Mouse (Mus musculus) thymus, adult 2 months (tissue): ENCODE data around the gene Gfy. TPM values are rescaled to one million over a fixed set of nuclear protein-coding genes. Genes with fewer than 3 reads are reported as not detected.

ENCODE experiments used
- DNase-seq: peaks from one replicate; pipeline ENCODE4 v3.0.0; 2021
- H3K27ac ChIP-seq: fragments of 200-500 bp; 2 replicates; pipeline ENCODE4 v1.5.1; 2012; ENCODE audit warnings: low read length, control low read depth; ENCODE audit not compliant: control insufficient read depth, insufficient read depth
- H3K27me3 ChIP-seq: fragments of 200-500 bp; 2 replicates; pipeline ENCODE4 v1.6.1; 2012; ENCODE audit warnings: mild to moderate bottlenecking, low read length, moderate library complexity, mixed read lengths; ENCODE audit not compliant: control insufficient read depth, insufficient read depth
- H3K36me3 ChIP-seq: fragments of 200-500 bp; 2 replicates; pipeline ENCODE4 v1.6.1; 2012; ENCODE audit warnings: mild to moderate bottlenecking, low read length, moderate library complexity; ENCODE audit not compliant: control insufficient read depth, insufficient read depth
- H3K4me1 ChIP-seq: fragments of 200-500 bp; replicated peaks from 2 replicates; pipeline ENCODE4 v1.6.1; 2012; ENCODE audit warnings: low read length; ENCODE audit not compliant: control insufficient read depth, insufficient read depth
- H3K4me3 ChIP-seq: fragments of 200-500 bp; 2 replicates; pipeline ENCODE4 v1.5.1; 2012; ENCODE audit warnings: mild to moderate bottlenecking, low read length, control low read depth, moderate library complexity; ENCODE audit not compliant: control insufficient read depth, insufficient read depth
- CTCF ChIP-seq: fragments of 200-500 bp; IDR thresholded peaks from 2 replicates; pipeline ENCODE4 v1.5.1; 2012; ENCODE audit warnings: mild to moderate bottlenecking, control low read depth, low read length, moderate library complexity, borderline replicate concordance; ENCODE audit not compliant: control insufficient read depth, poor library complexity, insufficient read depth; ENCODE audit errors: extremely low read depth
- POLR2A ChIP-seq: fragments of 200-500 bp; IDR thresholded peaks from 2 replicates; pipeline ENCODE4 v1.6.1; 2012; ENCODE audit warnings: mild to moderate bottlenecking, low read length, control low read depth, moderate library complexity; ENCODE audit not compliant: control insufficient read depth, poor library complexity, insufficient read depth; ENCODE audit errors: extremely low read depth
- WGBS: fragments of 180-500 bp; shearing (Covaris S2); methylation state at CpG from one replicate; pipeline ENCODE4 v1.1.7; 2018; 5-methylcytosine and 5-hydroxymethylcytosine counted together
- polyA plus RNA-seq: library from polyadenylated mRNA; depleted of rRNA; stranded (reverse); fragments of >200 nt; gene quantifications from 2 replicates; pipeline ENCODE4 v1.2.3, GENCODE M21; 2012

The Gfy gene
- polyA plus RNA-seq, 1 experiment = 0.11 TPM

DNA sequence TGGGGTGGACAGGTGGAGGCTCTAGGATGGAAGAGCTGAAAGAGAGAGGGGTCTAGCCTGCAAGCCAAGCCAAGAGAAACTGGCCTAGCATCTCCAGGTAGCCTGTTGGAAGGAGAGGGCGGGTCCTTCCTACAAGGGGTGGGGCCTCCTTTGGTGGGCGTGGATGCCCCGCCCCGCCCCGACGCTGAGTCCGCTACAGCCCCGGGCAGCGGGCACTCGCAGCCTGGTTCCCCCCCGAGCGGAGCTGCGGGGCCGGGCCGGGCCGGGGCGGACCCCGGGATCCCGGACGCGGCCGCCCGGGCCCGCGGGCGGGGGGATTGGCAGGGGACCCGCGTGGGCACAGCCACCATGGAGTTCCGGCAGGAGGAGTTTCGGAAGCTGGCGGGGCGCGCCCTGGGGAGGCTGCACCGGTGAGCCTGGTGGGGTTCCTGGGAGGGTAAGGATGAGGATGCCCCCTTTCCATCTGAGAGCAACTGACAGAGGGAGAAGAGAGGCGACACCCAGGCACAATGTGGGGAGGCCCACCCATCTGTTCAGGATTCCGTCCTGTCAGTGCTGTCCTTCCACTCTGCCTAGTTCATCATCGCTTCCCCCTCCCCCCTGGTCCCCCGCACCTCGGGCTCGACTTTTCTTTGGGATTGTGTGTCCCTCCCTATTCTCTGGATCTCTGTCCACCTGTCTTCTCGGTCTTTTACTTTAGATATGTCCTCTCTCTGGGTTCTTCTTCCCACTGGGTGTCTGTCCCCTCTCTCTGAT is 15.5 kb downstream of the Gfy start, which contains the start of gene Slc17a7:
Slc17a7 (plus strand) TSS at position 215 of the 756 bp plus-strand sequence.
- peaks cover 23% of the 10 kb centered on the region for H3K27me3 ChIP-seq
- peaks cover 7% of the 10 kb centered on the region for H3K4me1 ChIP-seq
- peak; percentile 38 for DNase-seq
- TF ChIP-seq POLR2A = no peak
- no peak for TF ChIP-seq CTCF
- WGBS = 5% methylated on average over 41 of the region's 41 CpGs
- no peak within 1 kb of the TSS for H3K27ac ChIP-seq
- no peaks in the 10 kb centered on the region for H3K36me3 ChIP-seq
- H3K4me3 ChIP-seq = 0 out of 2 replicates have a peak within 1 kb of the TSS, but pooled peaks have one; percentile 2

DNA sequence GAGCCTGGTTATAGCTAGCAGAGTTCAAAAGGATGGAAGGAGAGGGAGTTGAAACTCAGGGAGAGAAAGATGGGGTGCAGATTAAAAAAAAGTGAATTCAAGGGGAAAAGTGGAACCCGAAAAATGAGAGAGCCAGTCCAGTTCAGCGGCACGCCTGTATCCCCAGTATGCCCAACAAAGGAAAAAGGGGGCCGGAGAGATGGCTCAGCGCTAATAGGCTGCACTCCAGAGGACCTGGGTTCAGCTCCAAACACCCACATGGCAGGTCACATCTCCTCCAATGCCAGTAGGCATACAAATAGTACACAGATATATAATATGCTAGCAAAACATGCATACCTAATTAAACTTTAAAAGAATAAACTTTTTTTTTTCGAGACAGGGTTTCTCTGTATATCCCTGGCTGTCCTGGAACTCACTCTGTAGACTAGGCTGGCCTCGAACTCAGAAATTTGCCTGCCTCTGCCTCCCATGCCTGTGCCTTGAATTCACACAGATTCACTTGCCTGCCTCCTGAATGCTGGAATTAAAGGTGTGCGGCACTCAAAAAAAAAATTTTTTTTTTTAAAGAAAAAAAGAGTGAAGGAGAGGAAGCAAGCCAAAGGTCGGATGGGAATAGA is 16.3 kb downstream of the Gfy start:
- H3K4me3 ChIP-seq = no peak overlapping the region
- no peak overlapping the region for H3K27ac ChIP-seq
- no peak for DNase-seq
- H3K36me3 ChIP-seq = no peaks in the 10 kb centered on the region
- TF ChIP-seq POLR2A (no peak), CTCF (no peak)
- H3K27me3 ChIP-seq = peaks cover 18% of the 10 kb centered on the region
- peaks cover 7% of the 10 kb centered on the region for H3K4me1 ChIP-seq
- 82% methylated on average over 9 of the region's 9 CpGs for WGBS

DNA sequence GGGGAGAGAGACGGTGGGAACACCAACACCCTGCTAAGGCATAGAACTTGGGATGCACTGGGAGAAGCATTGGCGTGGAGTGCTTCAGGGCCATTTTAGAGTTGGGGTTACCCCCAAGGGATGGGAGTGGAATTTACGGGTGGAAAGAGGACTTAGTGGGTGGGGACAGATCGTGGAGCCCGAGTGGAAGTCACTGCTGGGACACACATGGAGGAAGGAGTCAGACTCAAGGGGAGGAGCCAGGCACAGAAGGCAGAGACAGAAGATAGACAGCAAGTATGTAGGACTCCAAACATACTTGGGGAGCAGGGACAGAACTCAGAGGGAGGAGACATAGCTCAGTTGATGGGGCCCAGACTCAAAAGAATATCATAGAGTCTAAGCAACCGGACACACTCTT is 16.8 kb downstream of the Gfy start:
- WGBS = 32% methylated on average over 6 of the region's 6 CpGs

DNA sequence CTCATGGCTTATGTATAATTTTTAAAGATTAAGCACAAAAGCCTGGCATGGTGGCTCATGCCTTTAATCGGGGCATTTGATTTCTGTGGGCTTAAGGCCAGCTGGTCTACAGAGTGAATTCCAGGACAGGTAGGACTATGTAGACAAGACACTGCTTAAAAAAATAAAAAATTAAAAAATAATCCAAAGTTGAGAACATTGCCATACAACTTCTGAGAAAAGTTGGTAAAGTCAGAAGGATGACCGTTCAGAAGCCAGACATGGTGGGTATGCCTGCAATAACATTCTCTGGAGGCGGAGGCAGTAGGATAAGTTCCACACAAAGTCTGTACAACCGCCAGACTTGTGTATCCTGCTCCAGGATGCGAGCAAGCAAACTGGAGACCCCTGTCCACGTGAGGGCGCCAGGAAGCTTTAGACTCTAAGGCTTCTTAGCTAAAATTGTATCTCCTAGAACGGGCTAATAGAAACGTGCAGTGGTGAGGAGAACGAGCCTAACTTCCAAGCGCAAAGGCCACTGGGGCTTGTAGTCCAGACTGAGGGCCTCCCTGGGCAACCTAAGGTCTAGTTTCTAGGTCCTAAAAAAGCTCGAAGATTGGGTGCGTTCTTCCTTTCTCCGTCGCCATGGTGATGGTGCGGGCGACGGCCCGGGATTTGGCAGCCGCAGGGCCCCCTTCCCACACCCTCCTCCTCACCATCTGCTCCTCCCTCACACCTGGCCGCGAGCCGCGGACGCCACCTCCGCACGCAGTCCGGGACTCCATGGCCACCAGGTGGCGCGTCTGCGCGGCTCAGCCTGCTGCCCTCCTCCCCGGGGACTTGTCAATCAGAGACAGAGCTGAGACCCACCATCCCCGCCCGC is 17.5 kb downstream of the Gfy start:
- WGBS = 4% methylated on average over 35 of the region's 35 CpGs
- peaks cover 11% of the 10 kb centered on the region for H3K27me3 ChIP-seq
- TF ChIP-seq POLR2A = no peak
- TF ChIP-seq CTCF = peak; percentile 98
- DNase-seq = peak; percentile 93
- H3K4me3 ChIP-seq = peak overlapping the region; percentile 39
- peaks cover 7% of the 10 kb centered on the region for H3K4me1 ChIP-seq
- no peaks in the 10 kb centered on the region for H3K36me3 ChIP-seq
- no peak overlapping the region for H3K27ac ChIP-seq

More for the DNA sequence above, 16.8 kb downstream of the Gfy start:
- Histone ChIP-seq H3K4me3 (no peak overlapping the region), H3K36me3 (no peaks in the 10 kb centered on the region), H3K27me3 (peaks cover 13% of the 10 kb centered on the region), H3K4me1 (peaks cover 7% of the 10 kb centered on the region), H3K27ac (no peak overlapping the region)
- no peak for DNase-seq
- TF ChIP-seq POLR2A (no peak), CTCF (no peak)

DNA sequence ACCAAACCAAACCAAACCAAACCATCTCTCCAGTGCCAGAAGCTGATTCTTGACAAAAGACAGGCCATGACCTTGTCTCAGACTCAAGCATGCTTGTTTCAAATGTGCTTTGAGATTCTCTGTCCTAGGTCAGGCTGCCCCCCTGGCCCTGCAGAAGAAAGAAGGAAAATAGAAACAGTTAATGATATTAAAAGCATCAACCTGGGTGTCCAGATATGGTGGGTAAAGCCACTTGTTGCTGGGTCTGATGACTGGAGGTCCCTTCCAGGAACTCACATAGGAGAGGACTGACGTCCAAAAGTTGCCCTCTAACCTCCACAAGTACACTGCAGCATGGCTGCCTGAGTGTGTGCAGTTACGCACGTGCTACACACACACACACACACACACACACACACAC is 18.5 kb downstream of the Gfy start:
- peaks cover 7% of the 10 kb centered on the region for H3K4me1 ChIP-seq
- H3K4me3 ChIP-seq = no peak overlapping the region
- no peak for DNase-seq
- TF ChIP-seq CTCF (no peak), POLR2A (no peak)
- no peaks in the 10 kb centered on the region for H3K36me3 ChIP-seq
- 95% methylated on average over 3 of the region's 3 CpGs for WGBS
- H3K27me3 ChIP-seq = peaks cover 11% of the 10 kb centered on the region
- H3K27ac ChIP-seq = no peak overlapping the region

DNA sequence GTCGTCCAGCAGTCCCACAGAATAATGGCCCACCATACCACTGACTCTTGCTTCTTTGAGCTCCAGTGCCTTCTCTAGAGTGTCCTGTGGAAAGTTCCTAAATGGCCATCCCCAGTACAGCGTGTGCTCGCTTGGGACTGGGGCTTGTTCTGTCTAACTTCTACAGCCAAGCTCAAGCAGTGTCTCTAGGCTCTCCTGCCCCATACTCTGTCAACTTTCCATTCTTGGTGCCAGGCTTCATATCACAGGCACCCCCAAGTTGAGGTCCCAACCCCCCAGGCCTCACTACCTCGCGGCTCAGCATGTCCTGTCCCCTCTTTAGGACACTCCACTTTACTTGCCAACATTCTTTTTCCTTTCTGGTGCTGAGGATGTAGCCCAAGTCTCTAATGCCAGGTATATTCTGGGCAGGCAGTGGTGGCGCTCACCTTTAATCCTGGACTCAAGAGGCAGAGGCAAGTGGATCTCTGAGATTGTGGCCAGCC is 19.0 kb downstream of the Gfy start:
- Histone ChIP-seq H3K27ac (no peak overlapping the region), H3K4me3 (no peak overlapping the region), H3K27me3 (peaks cover 11% of the 10 kb centered on the region), H3K4me1 (peaks cover 7% of the 10 kb centered on the region), H3K36me3 (no peaks in the 10 kb centered on the region)
- WGBS = 97% methylated on average over 6 of the region's 6 CpGs
- DNase-seq = no peak
- TF ChIP-seq CTCF (no peak), POLR2A (no peak)
